ENCODE assay signal across 23 mouse cellular contexts in genomic region chr8:13793097-13793745, GRCm38 (mm10). TPM values are rescaled to one million over a fixed set of nuclear protein-coding genes. Genes with fewer than 3 reads are reported as not detected.
"Had no signal": no experiment of that assay in that cellular context is flagged by ENCODE, and none has a peak within 500 bp of the region (broad histone marks: within the 10 kb centered on the region; RNA-seq: fewer than 3 reads in every experiment).

No protein-coding gene starts in this region.

- H3K4me3 ChIP-seq: layer of hippocampus, adult 2 months; limb, embryonic 10.5 days; limb, embryonic 13.5 days; liver, embryonic 12.5 days; liver, embryonic 15.5 days; lung, embryonic 15.5 days; megakaryocyte, embryonic 14.5 days; midbrain, embryonic 10.5 days; midbrain, embryonic 13.5 days; myocyte; neural tube, embryonic 13.5 days had no signal

- H3K27ac ChIP-seq: layer of hippocampus, adult 2 months; limb, embryonic 10.5 days; limb, embryonic 13.5 days; liver, embryonic 12.5 days; liver, embryonic 15.5 days; lung, embryonic 15.5 days; midbrain, embryonic 10.5 days; midbrain, embryonic 13.5 days; neural tube, embryonic 13.5 days; stomach, postnatal 0 days had no signal

- H3K4me2 ChIP-seq: limb, embryonic 13.5 days; liver, embryonic 12.5 days; liver, embryonic 15.5 days; lung, embryonic 15.5 days; midbrain, embryonic 13.5 days; neural tube, embryonic 13.5 days had no signal

- H3K4me1 ChIP-seq: limb, embryonic 10.5 days; limb, embryonic 13.5 days; liver, embryonic 12.5 days; liver, embryonic 15.5 days; lung, embryonic 15.5 days; megakaryocyte, embryonic 14.5 days; midbrain, embryonic 10.5 days; midbrain, embryonic 13.5 days; neural tube, embryonic 13.5 days had no signal

- H3K27me3 ChIP-seq: limb, embryonic 13.5 days; liver, embryonic 12.5 days; liver, embryonic 15.5 days; lung, embryonic 15.5 days; megakaryocyte, embryonic 14.5 days; midbrain, embryonic 13.5 days; neural tube, embryonic 13.5 days had no signal

- DNase-seq: kidney, postnatal 14 days; layer of hippocampus, adult 9-11 months; liver; lung, adult 18-20 months; lung, postnatal 36 days; retina, postnatal 1 day; right cerebral cortex, postnatal 4 days; thymus, adult 18-20 months had no signal

- H3K9me3 ChIP-seq: limb, embryonic 10.5 days; limb, embryonic 13.5 days; liver, embryonic 12.5 days; liver, embryonic 15.5 days; lung, embryonic 15.5 days; megakaryocyte, embryonic 14.5 days; midbrain, embryonic 10.5 days; midbrain, embryonic 13.5 days; neural tube, embryonic 13.5 days had no signal

- H3K9ac ChIP-seq: limb, embryonic 13.5 days; liver, embryonic 12.5 days; liver, embryonic 15.5 days; lung, embryonic 15.5 days; midbrain, embryonic 13.5 days; neural tube, embryonic 13.5 days had no signal

- ATAC-seq: liver, embryonic 12.5 days; midbrain, embryonic 13.5 days; midbrain, embryonic 16.5 days had no signal

RNA-seq across cellular contexts. Expression of gene AF366264, which starts 45.0 kb away (rescaled TPM):
- polyA plus RNA-seq: kidney, embryonic 16.5 days; limb, embryonic 10.5 days; limb, embryonic 13.5 days; liver, embryonic 12.5 days; liver, embryonic 15.5 days; lung, embryonic 15.5 days; midbrain, embryonic 10.5 days; midbrain, embryonic 13.5 days; midbrain, embryonic 16.5 days; myocyte; neural tube, embryonic 13.5 days; stomach, embryonic 14.5 days; stomach, postnatal 0 days had no signal
